Mouse (Mus musculus) liver, embryonic 14.5 days (tissue): ENCODE measurements around the gene Lmntd1. TPM values are rescaled to one million over a fixed set of nuclear protein-coding genes. Genes with fewer than 3 reads are reported as not detected.

Source experiments
- ATAC-seq: fragments of 200-750 bp; cut with Nextera tagmentation; 2 replicates; pipeline ENCODE4 v1.8.0; 2017; ENCODE audit warnings: moderate number of reproducible peaks, mild to moderate bottlenecking, moderate library complexity; ENCODE audit not compliant: insufficient read depth
- DNase-seq, 3 experiments: peaks; one replicate each; pipeline ENCODE4 v3.0.0-alpha.2; 2012 to 2013; ENCODE audit warnings: low read depth in 3 of 3, low spot score in 3 of 3
- H3K27ac ChIP-seq: fragments of 300-500 bp; sonication (generic); 2 replicates; pipeline ENCODE4 v1.5.1; 2014; ENCODE audit warnings: moderate library complexity, mild to moderate bottlenecking, control low read depth, inconsistent platforms
- H3K27me3 ChIP-seq: fragments of 300-500 bp; sonication (generic); 2 replicates; pipeline ENCODE4 v1.6.1; 2014; ENCODE audit warnings: mild to moderate bottlenecking, low read length, moderate library complexity; ENCODE audit not compliant: control insufficient read depth, insufficient read depth
- H3K36me3 ChIP-seq: fragments of 300-500 bp; sonication (generic); replicated peaks from 2 replicates; pipeline ENCODE4 v1.6.1; 2014; ENCODE audit warnings: low read depth; ENCODE audit not compliant: control insufficient read depth, insufficient read depth
- H3K4me1 ChIP-seq, 2 experiments: fragments of 200-500 bp in 1 of 2; fragments of 300-500 bp in 1 of 2; sonication (generic) in 1 of 2; replicated peaks; 2 replicates each; pipeline ENCODE4 v1.6.1; 2012 to 2014; ENCODE audit warnings: antibody characterized with exemption in 1 of 2, inconsistent platforms in 1 of 2, low read length in 1 of 2; ENCODE audit not compliant: control insufficient read depth in 2 of 2, insufficient read depth in 2 of 2
- H3K4me2 ChIP-seq: fragments of 300-500 bp; sonication (generic); 2 replicates; pipeline ENCODE4 v1.6.1; 2014; ENCODE audit warnings: low read depth, mild to moderate bottlenecking, control low read depth, moderate library complexity
- H3K4me3 ChIP-seq, 2 experiments: fragments of 200-500 bp in 1 of 2; fragments of 300-500 bp in 1 of 2; sonication (generic) in 1 of 2; 2 replicates each; pipeline ENCODE4 v1.5.1; 2012 to 2014; ENCODE audit warnings: low read depth in 2 of 2, low read length in 2 of 2, mild to moderate bottlenecking in 2 of 2, control low read depth in 1 of 2, inconsistent platforms in 1 of 2, moderate library complexity in 1 of 2; ENCODE audit not compliant: insufficient read depth in 1 of 2
- H3K9ac ChIP-seq: fragments of 300-500 bp; sonication (generic); replicated peaks from 2 replicates; pipeline ENCODE4 v1.6.1; 2014; ENCODE audit warnings: mild to moderate bottlenecking, control low read depth, moderate library complexity
- H3K9me3 ChIP-seq: fragments of 300-500 bp; sonication (generic); 2 replicates; pipeline ENCODE4 v1.6.1; 2016; ENCODE audit warnings: low read length, mixed read lengths; ENCODE audit not compliant: control insufficient read depth
- CTCF ChIP-seq: IDR thresholded peaks from 2 replicates; pipeline ENCODE4 v1.5.1; 2016; ENCODE audit warnings: antibody characterized with exemption, low read depth, control low read depth
- EP300 ChIP-seq: IDR thresholded peaks from 2 replicates; pipeline ENCODE4 v1.6.1; 2016; ENCODE audit warnings: antibody characterized with exemption, low read depth
- WGBS: fragments of 180-500 bp; shearing (Covaris S2); extraction: QIAGEN DNeasy Blood & Tissue Kit; methylation state at CpG from one replicate; pipeline ENCODE4 v1.1.7; 2014; ENCODE audit not compliant: insufficient replicate concordance; 5-methylcytosine and 5-hydroxymethylcytosine counted together
- polyA plus RNA-seq, 2 experiments: library from polyadenylated mRNA; depleted of rRNA in 1 of 2; stranded (reverse) in 1 of 2; unstranded in 1 of 2; fragments of >200 nt; fragmentation: Nextera tagmentation in 1 of 2; extraction: Ambion mirVana in 1 of 2; gene quantifications; 2 replicates each; pipeline versions ENCODE4 v1.2.1 to v1.2.3; 2012 to 2014

Gene Lmntd1
- polyA plus RNA-seq, 2 experiments = 0.02 TPM; not detected in 1

- no peak for DNase-seq
- Histone ChIP-seq H3K4me3 (no peak overlapping the region), H3K27ac (no peak overlapping the region), H3K27me3 (no peaks in the 10 kb centered on the region), H3K9me3 (no peaks in the 10 kb centered on the region), H3K4me2 (no peak overlapping the region), H3K4me1 (no peaks in the 10 kb centered on the region; a peak in 1 of 4 replicates), H3K36me3 (no peaks in the 10 kb centered on the region), H3K9ac (no peak overlapping the region)
- 75% methylated on average over 17 of the region's 17 CpGs for WGBS
- ATAC-seq = no peak
- no peak for TF ChIP-seq EP300
- no peak for TF ChIP-seq CTCF
Observed at GRCm38 (mm10) chr6:145482656-145483317, 131.3 kb downstream of the Lmntd1 start.

- H3K9ac ChIP-seq = no peak overlapping the region
- H3K36me3 ChIP-seq = no peaks in the 10 kb centered on the region
- TF ChIP-seq EP300 = no peak
- TF ChIP-seq CTCF = no peak
- DNase-seq (no peak), ATAC-seq (no peak)
- H3K4me1 ChIP-seq = no peaks in the 10 kb centered on the region; a peak in 1 of 4 replicates
- 64% methylated on average over 15 of the region's 15 CpGs for WGBS
- H3K4me3 ChIP-seq = no peak overlapping the region
- H3K9me3 ChIP-seq = no peaks in the 10 kb centered on the region
- no peaks in the 10 kb centered on the region for H3K27me3 ChIP-seq
- H3K4me2 ChIP-seq = no peak overlapping the region
- no peak overlapping the region for H3K27ac ChIP-seq
Observed at GRCm38 (mm10) chr6:145481938-145482337, 132.2 kb downstream of the Lmntd1 start.

GRCm38 (mm10) chr6:145478821-145479271 is 135.3 kb downstream of the Lmntd1 start:
- no peaks in the 10 kb centered on the region for H3K36me3 ChIP-seq
- H3K4me3 ChIP-seq = no peak overlapping the region

GRCm38 (mm10) chr6:145477367-145477905 is 136.7 kb downstream of the Lmntd1 start:
- no peaks in the 10 kb centered on the region for H3K27me3 ChIP-seq
- H3K9ac ChIP-seq = no peak overlapping the region
- WGBS = 59% methylated on average over 10 of the region's 10 CpGs
- no peak for DNase-seq
- no peak overlapping the region for H3K4me3 ChIP-seq
- no peak overlapping the region for H3K27ac ChIP-seq
- ATAC-seq = no peak
- no peaks in the 10 kb centered on the region for H3K9me3 ChIP-seq
- no peaks in the 10 kb centered on the region for H3K36me3 ChIP-seq
- no peaks in the 10 kb centered on the region for H3K4me1 ChIP-seq
- no peak overlapping the region for H3K4me2 ChIP-seq
- TF ChIP-seq EP300 = no peak
- TF ChIP-seq CTCF = no peak

More at GRCm38 (mm10) chr6:145478821-145479271, 135.3 kb downstream of the Lmntd1 start:
- Histone ChIP-seq H3K4me1 (no peaks in the 10 kb centered on the region), H3K9ac (no peak overlapping the region), H3K4me2 (no peak overlapping the region), H3K27ac (no peak overlapping the region), H3K27me3 (no peaks in the 10 kb centered on the region), H3K9me3 (no peaks in the 10 kb centered on the region)
- WGBS = 51% methylated on average over 4 of the region's 4 CpGs
- ATAC-seq = no peak
- TF ChIP-seq EP300 (no peak), CTCF (no peak)
- DNase-seq = no peak

GRCm38 (mm10) chr6:145471638-145472247 is 142.4 kb downstream of the Lmntd1 start:
- DNase-seq = no peak
- 65% methylated on average over 11 of the region's 11 CpGs for WGBS
- Histone ChIP-seq H3K27ac (no peak overlapping the region), H3K4me3 (no peak overlapping the region), H3K4me1 (0 out of 4 replicates have a peak, but pooled peaks cover 0 to 2% of the 10 kb centered on the region in 2 experiments), H3K9ac (no peak overlapping the region), H3K9me3 (no peaks in the 10 kb centered on the region), H3K36me3 (no peaks in the 10 kb centered on the region), H3K4me2 (no peak overlapping the region), H3K27me3 (no peaks in the 10 kb centered on the region)
- TF ChIP-seq EP300 (no peak), CTCF (no peak)
- no peak for ATAC-seq
